Mouse (Mus musculus) monocyte, adult 2 months (primary cell): ENCODE results near the gene Zfp84.
"Not testable (repeated sequence)": the region's sequence is repeated elsewhere in the genome, so short reads cannot be mapped to it uniquely, and the experiment has no call there.

Experiments used
- DNase-seq, 2 experiments: peaks; one replicate each; pipeline ENCODE4 v3.0.0; 2022; ENCODE audit warnings: low spot score in 2 of 2, low read depth in 1 of 2

The Zfp84 gene

GRCm38 (mm10) chr7:29768090-29768900, at the start of gene Zfp84:
Zfp84 (plus strand) TSS chr7:29768552.
- peak; percentile 71 to 81 for DNase-seq

GRCm38 (mm10) chr7:29725461-29726142, 42.8 kb upstream of the Zfp84 start:
- not testable (repeated sequence) for DNase-seq

GRCm38 (mm10) chr7:29726860-29727259, 41.5 kb upstream of the Zfp84 start, which contains the start of gene Catsperg2:
Catsperg2 (minus strand) TSS chr7:29727032.
- DNase-seq = not testable (repeated sequence)

- DNase-seq = no peak
Measured at GRCm38 (mm10) chr7:29728055-29728454, 40.3 kb upstream of the Zfp84 start.

- DNase-seq = no peak
Measured at GRCm38 (mm10) chr7:29742258-29742657, 26.1 kb upstream of the Zfp84 start.

- no peak for DNase-seq
Measured at GRCm38 (mm10) chr7:29760476-29760875, 7.9 kb upstream of the Zfp84 start.

- DNase-seq = no peak
Measured at GRCm38 (mm10) chr7:29764702-29765101, 3.6 kb upstream of the Zfp84 start.

- peak in 1 of 2 experiments; percentile 20 for DNase-seq
Measured at GRCm38 (mm10) chr7:29767058-29767686, 1.2 kb upstream of the Zfp84 start.

- DNase-seq = no peak
Measured at GRCm38 (mm10) chr7:29768980-29769379, 628 bp downstream of the Zfp84 start.

- no peak for DNase-seq
Measured at GRCm38 (mm10) chr7:29773503-29773902, 5.2 kb downstream of the Zfp84 start.

- DNase-seq = no peak
Measured at GRCm38 (mm10) chr7:29774371-29774770, 6.0 kb downstream of the Zfp84 start.

- DNase-seq = no peak
Measured at GRCm38 (mm10) chr7:29776568-29776967, 8.2 kb downstream of the Zfp84 start.

GRCm38 (mm10) chr7:29777372-29777771, 9.0 kb downstream of the Zfp84 start:
- DNase-seq = no peak

GRCm38 (mm10) chr7:29783871-29784551, 15.7 kb downstream of the Zfp84 start, which contains the start of gene Zfp30:
Zfp30 (plus strand) TSS chr7:29783998.
- peak in 1 of 2 experiments; percentile 17 for DNase-seq

- no peak for DNase-seq
Measured at GRCm38 (mm10) chr7:29785023-29785422, 16.7 kb downstream of the Zfp84 start.

- no peak for DNase-seq
Measured at GRCm38 (mm10) chr7:29785888-29786287, 17.5 kb downstream of the Zfp84 start.

GRCm38 (mm10) chr7:29792906-29793305, 24.6 kb downstream of the Zfp84 start:
- no peak for DNase-seq

- no peak for DNase-seq
Measured at GRCm38 (mm10) chr7:29807046-29807445, 38.7 kb downstream of the Zfp84 start.

- no peak for DNase-seq
Measured at GRCm38 (mm10) chr7:29812244-29812643, 43.9 kb downstream of the Zfp84 start.

- DNase-seq = no peak
Measured at GRCm38 (mm10) chr7:29814381-29814780, 46.0 kb downstream of the Zfp84 start.
